Mouse (Mus musculus) thymus, adult 2 months (tissue): Measurements from ENCODE around the gene Gys2.

Experiments used
- CTCF ChIP-seq: fragments of 200-500 bp; IDR thresholded peaks from 2 replicates; pipeline ENCODE4 v1.5.1; 2012; ENCODE audit warnings: mild to moderate bottlenecking, control low read depth, low read length, moderate library complexity, borderline replicate concordance; ENCODE audit not compliant: control insufficient read depth, poor library complexity, insufficient read depth; ENCODE audit errors: extremely low read depth
- POLR2A ChIP-seq: fragments of 200-500 bp; IDR thresholded peaks from 2 replicates; pipeline ENCODE4 v1.6.1; 2012; ENCODE audit warnings: mild to moderate bottlenecking, low read length, control low read depth, moderate library complexity; ENCODE audit not compliant: control insufficient read depth, poor library complexity, insufficient read depth; ENCODE audit errors: extremely low read depth

- TF ChIP-seq POLR2A (0 out of 2 replicates have a peak, but pooled peaks have one; percentile 19), CTCF (no peak)
Observed at GRCm38 (mm10) chr6:142511516-142512135, 38.7 kb upstream of the Gys2 start.
